Mouse (Mus musculus) layer of hippocampus, postnatal 25 days (tissue): Measurements from ENCODE around the gene Klk1b3. TPM values are rescaled to one million over a fixed set of nuclear protein-coding genes. Genes with fewer than 3 reads are reported as not detected.
"Not testable (repeated sequence)": the region's sequence is repeated elsewhere in the genome, so short reads cannot be mapped to it uniquely, and the experiment has no call there.

Experiments used
- DNase-seq, 2 experiments: peaks; one replicate each; pipeline ENCODE4 v3.0.0; 2022; ENCODE audit warnings: mixed read lengths in 2 of 2, low spot score in 1 of 2; ENCODE audit errors: extremely low spot score in 1 of 2
- total RNA-seq, 2 experiments: library from RNA; stranded (reverse); gene quantifications; 2 replicates each; pipeline ENCODE4 v1.2.3; 2021

The Klk1b3 gene
- total RNA-seq, 2 experiments from 2014 or later, result not detected

DNA sequence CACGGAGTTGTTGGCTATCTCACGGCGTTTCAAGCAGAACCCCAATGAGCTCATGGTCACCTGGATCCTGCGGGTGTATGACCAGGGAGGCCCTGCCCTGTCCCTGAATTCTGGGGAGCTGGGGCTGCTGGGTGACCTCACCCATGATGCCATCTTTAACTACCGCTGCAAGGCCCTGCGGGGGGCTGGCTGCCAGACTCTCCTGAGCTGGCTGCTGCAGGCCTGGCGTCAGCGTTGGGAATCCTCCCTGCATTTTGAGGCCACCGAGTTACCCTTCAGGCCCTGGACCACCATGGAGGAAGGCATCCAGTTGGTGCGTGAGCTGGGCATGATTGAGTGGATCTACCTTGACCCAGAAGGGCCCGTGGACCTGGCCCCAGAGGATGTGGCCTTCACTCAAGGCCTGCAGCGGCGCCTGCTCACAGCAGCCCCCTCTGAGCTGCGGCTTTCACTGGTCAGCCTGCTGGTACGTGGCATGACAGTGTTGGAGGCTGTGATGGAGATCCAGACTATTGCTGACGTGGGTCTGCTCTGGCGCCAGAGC is 52.8 kb downstream of the Klk1b3 start:
- not testable (repeated sequence) for DNase-seq

Other genes with a start within 250 kb of the Klk1b3 start
- gene Klk1b8, start 247.5 kb upstream of the Klk1b3 start, total RNA-seq, result not detected
- gene Klk1b1, start 231.4 kb upstream of the Klk1b3 start, total RNA-seq, result not detected
- not detected for gene Klk1b9, start 222.1 kb upstream of the Klk1b3 start, total RNA-seq
- not detected for gene Klk1b11, start 202.3 kb upstream of the Klk1b3 start, total RNA-seq
- gene Klk1b26, start 186.0 kb upstream of the Klk1b3 start, total RNA-seq, result not detected
- not detected for gene Klk1b27, start 145.9 kb upstream of the Klk1b3 start, total RNA-seq
- not detected for gene Klk1b21, start 95.9 kb upstream of the Klk1b3 start, total RNA-seq
- not detected for gene Klk1b22, start 85.5 kb upstream of the Klk1b3 start, total RNA-seq
- not detected for gene Klk1b16, start 61.4 kb upstream of the Klk1b3 start, total RNA-seq
- gene Klk1b24, start 10.0 kb upstream of the Klk1b3 start, total RNA-seq, result not detected
- not detected for gene Klk1b4, start 9.2 kb downstream of the Klk1b3 start, total RNA-seq
- gene Klk1b5, start 17.8 kb downstream of the Klk1b3 start, total RNA-seq, result not detected
- gene Klk1, start 27.2 kb downstream of the Klk1b3 start, total RNA-seq, result not detected
- gene Gm36864, start 38.0 kb downstream of the Klk1b3 start, total RNA-seq, result not detected
- gene 1700028J19Rik, start 48.5 kb downstream of the Klk1b3 start, total RNA-seq, result 1 to 10 TPM; 1.1 to 1.3 TPM
- gene 2410002F23Rik, start 48.5 kb downstream of the Klk1b3 start, total RNA-seq, result 10 to 100 TPM; 75.3 to 94.3 TPM
- gene Acp4, start 59.2 kb downstream of the Klk1b3 start, total RNA-seq, result not detected
- gene Gm15517, start 63.3 kb downstream of the Klk1b3 start, total RNA-seq, result not detected
- 1 to 10 TPM; 3.1 to 3.5 TPM for gene Clec11a, start 108.7 kb downstream of the Klk1b3 start, total RNA-seq
- 100 to 1,000 TPM; 502 to 670 TPM for gene Shank1, start 112.1 kb downstream of the Klk1b3 start, total RNA-seq
- gene Syt3, start 185.9 kb downstream of the Klk1b3 start, total RNA-seq, result 10 to 100 TPM; 91.3 to 92.1 TPM
- 1 to 10 TPM; 3.8 to 4.1 TPM for gene 1700008O03Rik, start 187.6 kb downstream of the Klk1b3 start, total RNA-seq
- 100 to 1,000 TPM; 322 to 333 TPM for gene Lrrc4b, start 230.8 kb downstream of the Klk1b3 start, total RNA-seq